Mouse (Mus musculus): ENCODE measurements around the gene Fam193a. TPM values are rescaled to one million over a fixed set of nuclear protein-coding genes. Genes with fewer than 3 reads are reported as not detected.
A peak's percentile ranks its signal among the peaks of the same experiment; 100 is the strongest.

Gene Fam193a
- total RNA-seq, 2 experiments from 2014 or later, result 35.8 to 41.1 TPM

GRCm38 (mm10) chr5:34458994-34459393, 89.3 kb downstream of the Fam193a start:
- no peak for DNase-seq (ENCODE audit: low spot score in 2 of 2)

GRCm38 (mm10) chr5:34461294-34461693, 91.6 kb downstream of the Fam193a start:
- DNase-seq (ENCODE audit: low spot score in 2 of 2), result no peak

DNA sequence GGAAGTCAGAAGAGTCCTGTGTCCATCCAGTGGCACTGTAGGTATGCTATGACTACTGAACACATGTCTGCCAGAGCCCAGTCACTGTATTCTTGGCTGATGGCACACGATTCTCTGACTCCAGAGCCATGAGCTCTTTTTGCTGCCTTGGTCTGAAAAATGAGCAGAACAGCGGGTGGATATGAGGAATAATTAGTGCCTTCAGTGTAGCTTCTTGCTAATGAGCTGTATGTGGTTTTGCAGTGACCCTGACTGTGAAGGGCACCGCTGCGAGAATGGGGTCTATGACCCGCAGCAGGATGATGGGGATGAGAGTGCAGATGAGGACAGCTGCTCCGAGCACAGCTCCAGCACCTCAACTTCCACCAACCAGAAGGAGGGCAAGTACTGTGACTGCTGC, 92.1 kb downstream of the Fam193a start:
- DNase-seq (ENCODE audit: low spot score in 2 of 2), result no peak

- DNase-seq (ENCODE audit: low spot score in 2 of 2), result no peak
Measured at GRCm38 (mm10) chr5:34466079-34466478, 96.3 kb downstream of the Fam193a start.

DNA sequence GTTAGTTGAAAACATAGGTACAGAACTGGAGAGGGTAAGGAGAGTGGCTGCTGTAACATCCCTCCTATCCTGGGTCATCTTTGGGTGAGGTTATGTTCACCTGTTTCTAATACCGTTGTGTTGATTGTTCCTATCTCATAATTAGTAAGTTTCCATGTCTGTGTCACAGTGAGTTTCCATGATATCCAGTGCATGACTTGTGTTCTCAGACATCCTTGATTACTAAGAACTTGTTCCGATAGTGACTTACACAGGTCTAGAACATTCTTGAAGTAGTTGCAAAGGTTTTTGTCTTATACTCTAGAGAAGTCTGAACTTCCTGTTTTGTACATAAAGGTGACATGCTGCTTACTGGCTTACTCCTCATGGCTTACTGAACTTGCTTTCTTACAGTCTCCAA, 96.9 kb downstream of the Fam193a start:
- DNase-seq (ENCODE audit: low spot score in 2 of 2), result no peak

DNA sequence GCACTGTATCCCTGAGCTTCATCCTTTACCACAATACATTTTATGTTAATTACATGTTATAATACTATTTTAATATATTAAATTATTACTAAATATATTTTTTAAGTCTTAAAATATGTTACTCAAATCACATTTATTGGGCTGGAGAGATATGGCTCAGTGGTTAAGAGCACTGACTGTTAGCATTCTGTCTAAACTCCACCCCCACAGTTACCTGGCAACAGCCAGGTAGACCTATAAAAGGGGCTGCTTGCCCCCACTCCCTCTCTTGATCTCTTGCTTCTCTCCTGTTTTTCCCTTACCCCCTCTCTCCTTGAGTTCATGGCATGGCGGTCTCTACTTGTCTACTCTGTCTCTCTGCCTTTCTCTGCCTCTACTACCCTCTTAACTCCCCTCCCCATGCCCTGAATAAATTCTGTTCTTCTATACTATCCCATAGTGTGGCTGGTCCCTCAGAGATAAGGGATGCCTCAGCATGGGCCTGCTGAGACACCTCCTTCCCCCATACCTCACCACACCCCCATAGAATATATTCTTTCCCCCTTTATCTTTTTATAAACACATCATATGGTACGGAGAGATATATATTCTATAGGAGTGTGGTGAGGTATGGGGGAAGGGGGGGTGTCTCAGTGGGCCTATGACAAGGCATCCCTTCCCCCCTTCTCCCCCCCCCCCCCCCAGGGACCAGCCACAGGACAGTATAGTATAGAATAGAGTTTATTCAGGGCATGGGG, 98.5 kb downstream of the Fam193a start:
- no peak for DNase-seq (ENCODE audit: low spot score in 2 of 2)

- no peak for DNase-seq (ENCODE audit: low spot score in 2 of 2)
Measured at GRCm38 (mm10) chr5:34480926-34481325, 111.2 kb downstream of the Fam193a start.

GRCm38 (mm10) chr5:34485731-34486130, 116.0 kb downstream of the Fam193a start:
- no peak for DNase-seq (ENCODE audit: low spot score in 2 of 2)

DNA sequence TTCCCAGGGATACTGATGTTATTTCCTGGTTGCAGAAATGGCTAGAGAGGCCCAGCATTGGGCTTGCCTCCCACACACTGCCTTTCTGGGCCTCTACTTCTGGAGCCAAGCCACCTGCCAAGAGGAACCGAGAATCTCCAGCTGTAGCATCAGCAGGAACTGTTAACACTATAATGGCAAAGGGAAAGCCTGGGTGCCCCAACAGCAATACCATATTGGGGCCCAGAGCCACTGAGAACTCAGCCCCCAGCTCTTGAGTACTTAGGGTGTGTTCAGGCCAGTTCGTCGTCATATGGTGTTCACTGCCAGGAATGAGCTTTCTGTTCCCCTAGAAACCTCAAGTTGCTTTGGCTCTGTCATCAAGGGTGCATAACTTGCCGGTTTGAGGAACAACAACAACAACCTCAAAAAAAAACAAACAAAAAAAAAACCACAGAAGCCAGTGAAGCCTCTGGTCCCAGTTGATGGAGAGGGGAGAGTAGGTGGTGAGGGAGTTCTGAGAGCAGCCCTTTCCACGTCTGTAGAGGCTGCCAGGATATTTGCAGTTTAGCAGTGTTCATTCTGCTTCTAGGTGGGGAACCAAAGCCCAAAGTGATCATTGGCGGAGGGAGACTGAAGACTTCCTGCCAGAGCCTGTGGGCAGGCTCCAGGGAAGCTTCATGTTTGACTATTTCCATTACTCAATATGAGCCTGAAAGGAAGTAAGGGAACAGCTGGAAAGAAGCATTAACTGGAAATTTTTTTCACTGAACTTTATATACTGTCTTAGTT, 117.8 kb downstream of the Fam193a start:
- peak in 1 of 2 experiments; percentile 35 for DNase-seq (ENCODE audit: low spot score in 2 of 2)

DNA sequence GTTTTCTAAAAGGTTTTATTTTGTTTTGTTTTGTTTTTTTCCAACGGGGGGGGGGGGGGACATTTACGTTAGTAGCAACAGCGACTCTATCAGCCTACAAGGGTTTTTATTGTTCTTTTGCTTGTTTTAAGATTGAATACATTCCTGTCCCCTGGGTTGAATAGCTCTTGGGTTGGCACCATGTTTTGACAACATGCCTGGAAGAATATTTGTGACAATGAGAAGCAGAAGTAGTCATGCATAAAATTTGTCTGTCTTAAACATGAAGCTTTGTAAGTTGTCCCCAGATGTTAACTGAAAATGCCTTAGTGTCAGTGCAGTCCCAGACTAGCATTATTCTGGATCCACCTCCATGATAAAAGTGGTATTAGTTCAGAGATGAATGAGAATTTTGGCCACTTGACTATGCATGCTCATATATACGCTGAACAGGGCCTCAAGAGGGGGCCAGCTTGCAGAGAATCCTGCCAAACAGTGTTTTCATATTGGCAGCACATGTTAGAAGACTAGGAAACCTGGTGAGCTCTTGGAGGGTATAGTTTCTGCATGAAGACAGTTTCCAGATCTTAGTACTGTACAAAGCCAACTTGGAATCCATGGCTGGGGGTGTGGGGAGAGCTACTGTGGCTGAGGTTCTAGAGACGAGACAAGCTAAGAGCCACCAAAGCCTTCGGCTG, 119.1 kb downstream of the Fam193a start:
- DNase-seq (ENCODE audit: low spot score in 2 of 2), result no peak

GRCm38 (mm10) chr5:34489418-34489787, 119.7 kb downstream of the Fam193a start:
- DNase-seq (ENCODE audit: low spot score in 2 of 2), result no peak

GRCm38 (mm10) chr5:34496745-34497144, 127.0 kb downstream of the Fam193a start:
- DNase-seq (ENCODE audit: low spot score in 2 of 2), result no peak

GRCm38 (mm10) chr5:34500886-34501285, 131.2 kb downstream of the Fam193a start:
- DNase-seq (ENCODE audit: low spot score in 2 of 2), result no peak

- DNase-seq (ENCODE audit: low spot score in 2 of 2), result no peak
Measured at GRCm38 (mm10) chr5:34501588-34501987, 131.9 kb downstream of the Fam193a start.

- no peak for DNase-seq (ENCODE audit: low spot score in 2 of 2)
Measured at GRCm38 (mm10) chr5:34502411-34502810, 132.7 kb downstream of the Fam193a start.

DNA sequence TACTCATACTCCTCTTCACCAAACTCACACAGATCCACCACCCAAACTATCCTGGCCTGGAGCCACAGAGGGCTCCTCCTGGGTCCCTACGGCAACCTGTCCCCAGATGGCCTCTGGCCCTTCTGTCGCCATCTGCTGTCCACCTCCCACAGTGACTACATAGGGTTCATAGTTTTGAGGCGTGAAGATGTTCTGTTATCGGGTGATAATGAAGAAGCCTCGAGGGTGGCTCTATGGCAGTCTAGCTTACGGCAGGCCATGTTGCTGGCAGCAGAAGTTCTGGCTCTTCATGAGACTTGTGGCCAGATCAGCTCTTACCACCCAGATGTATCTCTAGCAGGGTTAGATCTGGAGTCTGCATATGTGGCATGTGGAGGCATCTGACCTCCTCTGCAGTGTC, 133.1 kb downstream of the Fam193a start:
- DNase-seq (ENCODE audit: low spot score in 2 of 2), result no peak

DNA sequence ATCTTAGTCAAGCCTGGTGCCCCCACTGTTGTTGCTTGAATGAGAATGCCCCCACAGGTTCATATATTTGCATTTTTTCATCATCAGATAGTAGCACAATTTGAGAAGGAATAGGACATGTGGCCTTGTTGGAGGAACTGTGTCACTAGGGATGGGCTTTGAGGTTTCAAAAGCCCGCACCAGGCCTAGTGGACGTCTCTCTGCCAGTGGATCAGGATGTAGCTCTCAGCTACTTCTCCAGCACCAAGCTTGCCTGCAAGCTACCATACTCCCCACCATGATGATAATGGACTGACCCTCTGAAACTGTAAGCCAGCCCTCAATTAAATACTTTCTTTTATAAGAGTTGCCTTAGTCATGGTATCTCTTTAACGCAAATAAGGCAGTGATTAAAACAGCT, 142.8 kb downstream of the Fam193a start:
- DNase-seq (ENCODE audit: low spot score in 2 of 2), result no peak

GRCm38 (mm10) chr5:34513466-34514217, 143.9 kb downstream of the Fam193a start, which contains the start of gene Tnip2:
Gene Tnip2, minus strand, starts transcription at chr5:34513991.
- DNase-seq (ENCODE audit: low spot score in 2 of 2), result peak; percentile 92 to 97

DNA sequence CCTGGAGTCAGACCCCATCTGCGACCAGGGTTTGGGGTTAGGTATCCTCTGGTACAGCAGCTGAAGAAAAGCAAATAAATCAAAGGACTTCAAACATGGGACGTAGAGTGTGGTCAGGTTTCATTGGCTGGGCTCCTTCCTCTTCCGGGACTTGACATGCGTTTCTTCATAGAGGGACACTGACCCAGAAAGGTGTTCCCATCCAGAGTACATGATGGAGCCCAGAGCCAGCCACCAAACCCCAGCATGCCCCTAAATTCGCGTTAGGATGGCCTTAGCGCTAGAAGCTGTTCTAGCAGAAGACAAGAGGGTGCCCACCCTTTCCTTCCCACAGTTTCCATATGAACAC, 144.5 kb downstream of the Fam193a start:
- no peak for DNase-seq (ENCODE audit: low spot score in 2 of 2)

DNA sequence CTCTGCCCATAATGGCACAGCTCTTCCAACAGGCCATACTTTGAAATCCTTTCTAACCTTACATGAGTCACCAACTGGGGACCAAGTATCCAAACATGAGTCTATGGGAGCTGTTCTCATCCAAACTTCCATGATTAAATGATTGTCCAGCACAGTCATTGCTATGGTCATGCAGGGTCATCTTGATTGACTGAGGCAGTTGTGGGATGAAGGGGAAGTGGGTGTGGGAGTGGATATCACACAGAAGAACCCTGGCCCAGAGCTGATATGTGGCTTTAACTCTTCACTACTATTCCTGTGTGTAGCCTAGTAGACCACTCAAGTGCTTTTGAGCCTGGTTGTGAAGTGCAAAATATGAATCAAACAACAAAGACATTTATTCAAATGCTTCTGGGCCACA, 145.4 kb downstream of the Fam193a start:
- DNase-seq (ENCODE audit: low spot score in 2 of 2), result no peak

GRCm38 (mm10) chr5:34517913-34518312, 148.2 kb downstream of the Fam193a start:
- DNase-seq (ENCODE audit: low spot score in 2 of 2), result peak; percentile 52 to 72
